Mouse (Mus musculus) cerebellum, adult 2 months (tissue): ENCODE data around the gene 4933412E24Rik.

Experiments used
- CTCF ChIP-seq: fragments of 200-500 bp; IDR thresholded peaks from 2 replicates; pipeline ENCODE4 v1.5.1; 2011; ENCODE audit warnings: low read depth, mild to moderate bottlenecking, control low read depth, low read length, moderate library complexity, borderline replicate concordance; ENCODE audit not compliant: insufficient read depth
- POLR2A ChIP-seq: fragments of 200-500 bp; IDR thresholded peaks from 2 replicates; pipeline ENCODE4 v1.6.1; 2011; ENCODE audit warnings: low read length, control low read depth, borderline replicate concordance; ENCODE audit not compliant: insufficient read depth

DNA sequence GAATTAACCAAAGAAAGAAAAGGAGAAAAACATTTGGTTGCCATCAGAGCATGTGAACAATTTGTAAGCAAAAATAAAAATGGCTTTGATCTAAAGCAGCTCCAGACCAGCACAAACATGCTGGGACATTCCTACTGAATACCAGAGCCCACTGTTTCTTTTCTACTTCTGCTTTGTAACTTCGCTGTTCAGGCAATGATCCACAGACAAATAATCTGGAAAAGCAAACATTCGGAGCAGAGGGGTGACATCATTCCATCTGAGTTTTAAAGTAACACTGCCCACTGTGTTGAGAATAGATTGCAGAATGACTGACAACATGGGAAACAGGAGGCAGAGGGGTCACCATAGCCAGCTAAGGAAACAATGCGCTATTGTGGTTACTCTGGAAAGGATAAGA is 41.1 kb downstream of the 4933412E24Rik start:
- TF ChIP-seq CTCF (no peak), POLR2A (no peak)
